Mouse (Mus musculus): Measurements from ENCODE around the gene Gm28053.

GRCm38 (mm10) chr6:48698066-48698856, 20.1 kb upstream of the Gm28053 start:
- TF ChIP-seq CTCF (IDR thresholded peaks at IDR 0.05; ENCODE audit: low read depth, low read length) (no peak), POLR2A (IDR thresholded peaks at IDR 0.05; ENCODE audit: borderline replicate concordance, low read depth, low read length) (no peak)

All from bone marrow macrophage, adult 2 months (primary cell).